Mouse (Mus musculus) B cell, adult 2 months (primary cell): ENCODE results near the gene Aqp11.

Experiments
- DNase-seq, 2 experiments: peaks; one replicate each; pipeline ENCODE4 v3.0.0; 2022

The Aqp11 gene

GRCm38 (mm10) chr7:97737638-97738456 is at the start of gene Aqp11:
TSS of gene Aqp11 (minus strand) at chr7:97738289.
- DNase-seq = peak; percentile 62

DNA sequence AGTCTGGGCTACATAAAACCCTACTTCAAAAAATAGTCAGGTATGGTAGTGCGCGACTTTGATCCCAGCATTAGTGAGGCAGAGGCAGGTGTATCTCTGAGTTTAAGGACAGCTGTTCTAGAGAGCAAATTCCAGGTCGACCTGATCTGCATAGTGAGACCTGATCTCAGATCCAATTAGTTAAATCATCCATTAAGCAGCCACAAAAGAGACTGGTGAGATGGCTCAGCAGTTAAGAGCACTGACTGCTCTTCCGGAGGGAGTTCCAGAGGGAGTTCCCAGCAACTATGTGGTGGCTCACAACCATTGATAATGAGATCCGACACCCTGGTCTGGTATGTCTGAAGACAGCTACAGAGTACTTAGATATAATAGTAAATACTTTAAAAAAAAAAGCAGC is 45.4 kb upstream of the Aqp11 start:
- no peak for DNase-seq

DNA sequence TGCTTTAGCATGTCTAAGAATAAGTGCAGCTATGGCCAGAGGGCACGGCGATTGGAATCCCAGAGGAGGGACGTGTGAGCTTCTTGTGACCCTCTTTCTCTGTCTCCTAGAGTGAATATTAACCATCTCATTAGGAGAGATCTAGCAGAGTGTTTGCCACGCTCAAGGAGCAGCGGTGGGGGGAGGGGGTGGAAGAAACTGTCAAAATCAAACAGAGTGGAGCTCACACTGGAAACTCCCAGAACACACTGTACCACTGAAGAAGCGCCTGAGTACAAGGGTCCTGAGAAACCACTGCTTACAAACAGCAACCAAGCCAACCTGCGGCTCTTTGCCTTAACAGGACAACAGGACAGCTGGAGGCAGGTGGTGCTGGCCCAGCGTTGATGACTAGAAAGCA is 43.4 kb upstream of the Aqp11 start:
- DNase-seq = no peak

DNA sequence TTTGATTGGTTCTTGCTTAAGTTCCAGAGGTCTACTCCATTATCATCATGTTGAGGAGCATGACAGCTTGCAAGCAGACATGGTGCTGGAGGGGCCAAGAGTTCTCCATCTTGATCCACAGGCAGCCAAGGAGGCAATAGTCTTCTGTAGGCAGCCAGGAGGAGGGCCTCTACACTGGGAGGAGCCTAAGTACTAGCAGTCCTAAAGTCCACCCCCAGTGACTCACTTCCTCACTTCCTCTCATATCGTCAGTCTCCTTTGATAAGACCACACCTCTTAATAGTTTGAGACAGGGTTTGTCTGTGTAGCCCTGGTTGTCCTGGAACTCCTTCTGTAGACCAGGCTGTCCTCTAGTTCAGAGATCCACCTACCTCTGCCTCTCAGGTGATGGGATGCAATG is 42.7 kb upstream of the Aqp11 start:
- DNase-seq = no peak

DNA sequence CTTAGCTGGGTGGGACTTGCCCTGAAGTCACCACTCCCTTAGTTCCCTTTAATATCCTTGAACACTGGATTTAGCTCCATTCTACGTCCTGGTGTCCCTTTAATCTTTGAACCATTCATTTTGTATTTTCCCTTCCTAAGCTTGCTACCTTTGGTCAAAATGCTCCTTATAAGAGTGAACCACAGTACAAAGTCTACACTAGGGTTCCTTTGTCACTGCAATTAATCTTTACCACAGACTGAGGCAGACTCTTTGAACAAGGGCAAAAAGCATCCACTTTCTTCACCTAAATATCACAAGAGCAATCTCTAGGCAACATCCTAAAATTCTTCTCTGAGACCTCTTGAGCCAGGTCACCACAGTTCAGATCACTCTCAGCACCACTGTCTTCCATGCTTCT is 42.1 kb upstream of the Aqp11 start:
- no peak for DNase-seq

DNA sequence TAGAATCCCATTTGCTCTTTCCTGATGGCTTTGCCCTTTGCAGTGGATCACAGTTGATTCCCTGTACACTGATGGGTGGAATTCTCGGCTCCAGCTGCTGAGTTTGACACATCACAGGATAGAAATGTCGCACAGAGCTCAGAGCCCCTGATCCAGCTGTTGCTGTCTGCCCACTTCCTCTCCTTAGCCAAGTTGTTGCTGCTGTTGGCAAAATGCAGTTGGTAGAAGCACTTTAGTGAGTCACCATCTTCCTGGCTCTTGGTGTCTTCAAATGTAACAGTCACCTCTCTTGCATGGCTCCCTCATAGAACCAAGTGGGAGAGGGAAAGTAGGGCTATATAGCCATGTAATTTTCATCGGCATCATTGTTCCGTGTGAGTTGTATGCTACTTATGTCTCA is 39.1 kb upstream of the Aqp11 start:
- DNase-seq = no peak

- no peak for DNase-seq
Measured at GRCm38 (mm10) chr7:97775923-97776322, 37.8 kb upstream of the Aqp11 start.

GRCm38 (mm10) chr7:97775380-97775779 is 37.3 kb upstream of the Aqp11 start:
- no peak for DNase-seq

DNA sequence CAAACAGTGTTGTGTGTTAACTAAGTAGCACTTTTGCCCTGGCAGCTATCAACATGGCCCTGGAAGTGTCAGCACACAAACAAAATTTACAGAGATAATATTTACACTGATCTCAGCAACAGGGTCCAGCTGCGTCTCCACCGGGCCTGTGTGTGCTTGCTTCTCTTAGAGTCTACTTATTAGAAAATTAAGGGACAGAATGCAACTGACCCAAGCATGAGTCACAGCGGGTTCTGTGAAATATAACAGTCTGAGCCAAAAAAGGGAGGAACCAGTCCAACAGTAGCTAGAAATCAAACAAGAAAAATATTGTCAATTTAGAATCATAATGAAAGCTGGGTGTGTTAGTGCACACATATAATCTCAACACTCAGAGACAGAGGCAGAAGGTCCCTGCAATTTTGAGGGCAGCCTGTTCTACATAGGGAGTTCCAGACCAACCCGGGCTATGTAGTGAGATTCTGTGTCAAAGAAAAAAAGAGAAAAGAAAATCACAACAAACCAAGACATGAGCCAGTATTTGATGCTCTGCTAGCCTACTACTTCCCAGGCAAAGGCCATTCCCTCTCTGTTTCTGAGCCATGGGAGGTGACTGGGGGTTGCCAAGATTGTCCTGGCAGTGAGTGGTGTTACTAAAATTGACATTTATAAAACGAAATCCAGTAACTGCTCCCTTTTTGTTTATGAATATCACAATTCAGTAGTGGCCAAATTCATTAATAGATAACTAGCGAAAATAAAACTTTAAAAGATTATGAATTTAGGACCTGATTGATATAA is 32.9 kb upstream of the Aqp11 start:
- DNase-seq = no peak

GRCm38 (mm10) chr7:97769020-97769419 is 30.9 kb upstream of the Aqp11 start:
- no peak for DNase-seq

- DNase-seq = no peak
Measured at GRCm38 (mm10) chr7:97767841-97768240, 29.8 kb upstream of the Aqp11 start.

GRCm38 (mm10) chr7:97766406-97767166 is 28.5 kb upstream of the Aqp11 start:
- no peak for DNase-seq

DNA sequence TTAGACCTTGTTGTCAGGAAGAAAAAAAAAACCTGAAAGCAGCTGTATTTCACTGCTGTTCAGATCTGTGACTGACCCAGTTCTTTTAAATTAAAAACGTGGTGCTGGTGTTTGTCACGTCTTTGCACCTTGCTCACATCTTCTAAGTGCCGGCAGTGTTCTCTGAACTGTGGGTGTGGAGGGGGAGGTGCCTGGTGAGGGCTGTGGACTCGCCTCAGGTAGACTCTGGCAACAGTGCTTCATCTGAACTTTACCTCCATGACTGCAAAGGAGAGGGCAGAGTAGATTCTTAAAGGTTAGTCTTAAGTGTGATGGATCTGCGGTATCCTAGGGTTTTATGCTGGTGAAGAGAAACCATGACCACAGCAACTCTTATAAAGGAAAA is 27.9 kb upstream of the Aqp11 start:
- no peak for DNase-seq

- DNase-seq = no peak
Measured at GRCm38 (mm10) chr7:97765181-97765962, 27.3 kb upstream of the Aqp11 start.

GRCm38 (mm10) chr7:97764591-97764990 is 26.5 kb upstream of the Aqp11 start:
- no peak for DNase-seq

DNA sequence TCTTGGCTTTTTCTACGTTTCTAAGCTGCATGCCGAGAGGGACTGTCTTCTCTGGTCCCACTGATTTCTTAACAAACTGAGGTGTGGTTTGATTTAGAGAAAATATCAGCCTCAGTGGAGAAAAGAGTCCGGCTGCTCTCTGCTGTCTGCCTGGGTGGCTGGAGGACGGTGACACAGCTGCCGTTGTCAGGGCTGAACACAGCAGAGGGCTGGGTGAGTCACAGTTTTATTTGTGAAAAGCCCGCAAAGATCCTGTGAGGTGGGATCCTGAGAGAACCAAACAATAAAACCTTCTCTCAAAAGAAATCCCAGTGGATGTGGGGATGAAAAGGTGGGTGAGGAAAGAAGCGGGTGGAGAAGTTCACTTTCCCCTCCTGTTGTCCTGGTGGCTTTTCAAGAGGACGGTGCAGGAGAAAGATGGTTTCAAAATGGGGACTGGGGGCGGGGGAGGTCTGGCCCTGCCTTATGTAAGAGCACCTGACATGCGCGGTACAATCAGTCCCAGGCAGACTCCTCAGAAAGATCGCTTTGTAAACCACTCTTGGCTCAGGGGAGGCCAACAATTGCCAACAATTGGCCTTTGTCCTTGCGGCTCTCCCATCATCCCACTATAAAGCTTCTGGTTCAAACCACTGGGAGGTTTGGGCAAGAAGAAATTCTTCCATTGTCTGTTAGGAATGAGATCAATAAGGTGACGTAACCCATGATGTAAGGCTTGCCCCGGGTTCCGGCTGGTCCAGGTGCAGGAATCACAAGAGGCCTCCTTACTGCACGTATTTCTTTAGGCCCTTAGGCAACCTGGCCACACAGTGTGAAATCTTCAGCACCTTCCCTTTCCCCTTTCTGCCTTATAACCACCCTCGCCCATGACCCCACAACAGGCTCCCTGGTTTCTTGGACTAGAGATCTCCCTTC is 19.1 kb upstream of the Aqp11 start:
- no peak for DNase-seq

DNA sequence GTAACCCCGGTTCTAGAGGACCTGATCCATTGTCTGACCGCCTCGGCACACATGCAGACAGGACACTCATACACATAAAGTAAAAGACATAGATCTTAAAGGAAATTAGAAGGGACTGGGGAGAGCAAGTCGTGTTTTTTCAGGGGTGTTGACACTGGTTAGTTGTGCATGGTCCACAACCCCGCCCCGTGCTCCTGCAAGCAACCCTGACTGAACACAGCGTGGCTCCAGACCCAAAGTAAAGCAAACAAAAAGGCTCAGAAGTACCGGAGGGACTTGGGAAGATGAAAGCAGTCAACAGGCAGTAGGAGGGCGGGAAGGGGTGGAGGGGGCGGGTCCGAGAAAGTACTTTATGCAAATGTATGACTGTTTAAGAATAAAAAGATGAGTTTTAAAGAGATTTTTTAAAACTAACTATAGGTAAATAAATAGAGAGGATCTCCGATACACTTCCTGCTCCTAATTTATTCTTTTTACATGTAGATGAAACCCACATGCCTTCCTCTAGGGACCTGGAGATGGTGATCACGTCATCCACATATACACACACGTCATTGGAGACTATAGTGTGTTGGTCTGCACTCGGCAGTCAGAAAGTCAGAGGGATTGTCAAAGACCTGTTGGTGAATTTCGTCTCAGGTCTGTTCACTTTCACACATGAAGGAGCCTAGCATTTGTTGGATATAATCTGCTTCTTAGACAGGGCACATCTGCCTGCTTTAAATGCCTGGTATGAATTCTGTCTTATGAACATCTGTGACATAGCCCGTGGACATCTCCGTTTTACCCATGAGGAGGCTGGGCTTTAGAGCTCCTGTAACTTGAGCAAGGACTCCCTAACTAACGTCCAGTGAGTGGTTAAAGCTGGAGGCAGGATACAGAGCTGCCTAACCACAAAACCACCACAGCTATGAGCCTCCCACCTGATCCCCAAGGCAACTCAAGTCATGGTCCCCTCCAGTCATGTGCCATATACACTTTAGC is 11.4 kb upstream of the Aqp11 start:
- DNase-seq = peak; percentile 56 to 58

- DNase-seq = peak; percentile 48 to 49
Measured at GRCm38 (mm10) chr7:97748527-97749206, 10.6 kb upstream of the Aqp11 start.

DNA sequence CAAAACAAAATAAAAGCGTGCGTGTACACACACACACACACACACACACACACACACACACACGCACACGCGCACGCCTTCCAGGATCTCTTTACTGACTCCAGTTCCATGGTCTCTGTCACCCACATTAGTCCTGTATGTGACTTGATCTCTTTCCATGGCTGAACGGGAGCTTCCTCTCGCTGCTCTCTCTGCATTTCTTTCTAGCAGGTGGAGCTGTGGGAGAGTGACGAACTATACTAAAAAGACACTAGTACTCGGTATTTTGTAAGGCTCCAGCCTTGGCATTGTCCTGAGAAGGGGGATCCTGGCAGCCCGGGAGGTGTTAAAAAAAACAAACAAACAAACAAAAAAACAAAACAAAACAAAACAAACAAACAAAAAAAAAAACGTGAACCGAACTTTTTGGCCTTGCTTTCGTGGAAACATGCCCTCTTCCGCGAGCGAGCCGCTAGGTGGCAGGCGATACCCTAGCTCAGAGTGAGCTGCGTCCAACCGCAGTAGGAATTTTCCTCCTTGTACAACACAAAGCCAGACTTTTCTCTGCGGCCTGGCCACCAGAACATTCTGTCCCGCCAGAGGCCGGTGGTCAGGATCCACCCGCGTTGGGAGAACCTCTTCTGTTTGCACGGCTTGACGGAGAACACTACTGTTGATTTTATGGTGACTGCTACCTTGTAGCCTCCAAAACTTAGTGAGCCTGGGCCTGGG is 9.9 kb upstream of the Aqp11 start:
- DNase-seq = peak; percentile 78 to 80
